Mouse (Mus musculus): ENCODE measurements around the gene Cngb1. TPM values are rescaled to one million over a fixed set of nuclear protein-coding genes. Genes with fewer than 3 reads are reported as not detected.

The Cngb1 gene
- total RNA-seq, 1 experiment from 2014 or later: 2.6 TPM

DNA sequence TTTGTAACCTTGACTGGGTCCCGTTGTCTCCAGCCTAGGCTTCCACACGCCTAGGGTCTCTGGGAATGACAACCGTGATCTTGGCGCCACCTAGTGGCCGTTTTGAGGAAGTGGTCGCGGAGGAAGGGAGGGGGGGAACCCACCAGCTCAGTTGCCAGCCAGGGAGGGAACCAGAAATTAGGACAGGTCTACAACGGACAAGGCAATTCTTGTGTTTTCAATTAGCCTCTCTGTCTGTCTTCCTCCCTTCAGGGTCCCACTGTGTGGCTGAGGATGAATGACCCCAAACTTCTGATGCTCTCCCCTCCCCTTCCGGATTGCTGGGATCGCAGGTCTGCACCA, 102.4 kb downstream of the Cngb1 start:
- ATAC-seq (replicated peaks; ENCODE audit: low read depth, poor library complexity, severe bottlenecking): peak; percentile 95

DNA sequence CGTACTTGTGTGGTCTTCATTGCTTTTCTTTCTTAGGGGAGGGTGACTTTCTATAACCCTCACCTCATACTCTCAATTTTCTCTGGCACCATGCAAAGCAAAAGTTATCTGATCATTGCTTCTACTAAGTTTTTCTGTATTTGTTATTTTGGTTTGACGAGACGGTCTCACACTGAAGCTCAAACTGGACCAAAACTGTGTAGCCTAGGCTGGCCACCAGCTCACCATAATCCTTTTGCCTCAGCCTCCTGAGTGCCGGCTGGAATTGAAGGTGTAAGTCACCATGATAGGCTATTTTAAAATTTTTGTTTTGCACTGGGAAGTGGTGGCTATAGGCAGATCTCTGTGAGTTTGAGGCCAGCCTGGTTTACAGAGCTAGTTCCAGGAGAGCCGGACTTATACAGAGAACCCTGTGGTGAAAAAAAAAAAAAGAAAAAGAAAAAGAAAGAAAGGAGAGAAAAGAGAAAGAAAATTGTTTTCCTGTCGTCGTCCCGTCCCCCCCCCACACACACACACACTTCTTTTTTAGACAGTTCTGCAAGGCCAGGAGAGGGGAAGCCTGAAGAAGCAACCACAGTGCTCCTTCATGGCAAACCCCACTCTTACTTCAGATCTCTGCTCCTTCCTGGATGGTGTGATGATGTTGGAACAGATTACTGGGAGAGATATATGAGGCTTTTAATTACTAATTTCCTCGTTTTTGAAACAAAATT, 102.9 kb downstream of the Cngb1 start:
- ATAC-seq (replicated peaks; ENCODE audit: low read depth, poor library complexity, severe bottlenecking): no peak; the same call in 1 of the 2 replicates

DNA sequence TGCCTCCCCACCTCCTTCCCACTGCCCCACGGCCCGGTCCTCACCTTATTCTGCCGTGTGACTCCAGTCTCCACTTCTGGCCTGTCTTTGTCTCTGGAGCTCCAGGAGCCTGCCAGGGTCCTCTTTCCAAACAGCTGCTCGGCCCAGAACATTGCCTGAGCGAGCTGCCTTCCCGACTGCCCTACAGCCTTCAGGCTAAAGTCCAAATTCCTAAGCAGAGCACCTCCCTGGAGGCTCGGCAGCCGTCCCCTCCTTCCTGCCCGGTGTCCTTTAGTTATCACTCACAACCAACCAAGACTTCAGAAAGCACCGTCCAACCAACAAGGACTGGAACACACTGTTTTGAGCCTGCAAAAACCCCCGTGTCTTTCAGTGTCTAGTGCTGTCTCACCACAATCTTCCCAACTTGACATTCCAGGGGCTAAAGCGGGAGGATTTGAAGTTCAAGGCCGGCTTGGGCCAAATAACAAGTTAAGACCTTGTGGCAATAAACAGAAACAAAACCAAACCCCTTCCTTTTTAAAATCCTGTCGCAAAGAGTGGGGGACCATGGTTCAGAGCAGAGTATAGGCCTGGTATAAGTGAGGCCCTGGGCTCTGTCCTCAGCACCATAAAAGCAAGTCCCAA, 103.6 kb downstream of the Cngb1 start, which contains the start of gene Kifc3:
Gene Kifc3, minus strand, starts transcription at position 164 of the 627 bp plus-strand sequence.
- ATAC-seq (replicated peaks; ENCODE audit: low read depth, poor library complexity, severe bottlenecking): no peak

DNA sequence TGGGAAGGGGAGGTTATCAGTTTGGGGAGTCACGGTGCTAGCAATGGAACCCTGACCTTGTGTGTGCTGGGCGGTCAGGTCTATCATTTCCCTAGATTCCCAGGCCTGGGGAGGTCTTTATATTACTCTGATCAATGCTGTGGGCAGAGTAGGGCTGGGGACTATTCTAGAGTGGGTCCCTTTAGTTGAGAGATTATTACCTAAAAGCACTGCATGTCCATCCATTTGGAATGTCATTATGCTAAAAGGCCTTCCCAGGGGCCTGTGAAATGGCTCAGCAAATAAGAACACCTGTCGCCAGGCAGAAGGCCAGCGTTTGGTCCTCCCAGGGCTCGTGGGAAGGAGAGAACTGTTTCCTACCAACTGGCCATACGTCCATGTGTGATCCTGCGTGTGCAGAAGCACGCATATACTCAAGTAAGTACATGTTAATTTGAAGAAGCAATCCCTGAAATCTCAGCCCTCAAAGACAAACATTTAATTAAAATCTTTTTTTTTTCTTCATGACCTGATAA, 104.3 kb downstream of the Cngb1 start:
- ATAC-seq (replicated peaks; ENCODE audit: low read depth, poor library complexity, severe bottlenecking): no peak

DNA sequence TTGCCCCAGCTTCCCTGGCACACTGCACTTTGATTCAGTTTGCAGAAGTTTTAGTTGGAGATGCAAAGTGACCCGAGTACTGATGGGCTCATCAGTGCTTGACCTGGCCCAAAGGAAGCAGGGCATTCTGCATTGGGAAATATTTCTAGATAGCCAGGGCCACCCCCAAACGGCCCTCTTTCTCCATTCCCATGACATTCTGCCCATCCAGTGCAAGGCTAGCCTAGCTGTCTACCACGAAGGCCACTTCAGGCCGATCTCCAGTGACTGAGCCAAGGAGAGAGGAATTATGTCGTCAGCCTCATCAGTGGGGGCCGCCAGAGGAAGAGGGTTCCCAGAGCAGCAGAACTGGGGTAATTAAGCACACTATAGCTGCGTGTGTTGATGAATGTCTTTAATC, 104.9 kb downstream of the Cngb1 start:
- ATAC-seq (replicated peaks; ENCODE audit: low read depth, poor library complexity, severe bottlenecking): no peak

DNA sequence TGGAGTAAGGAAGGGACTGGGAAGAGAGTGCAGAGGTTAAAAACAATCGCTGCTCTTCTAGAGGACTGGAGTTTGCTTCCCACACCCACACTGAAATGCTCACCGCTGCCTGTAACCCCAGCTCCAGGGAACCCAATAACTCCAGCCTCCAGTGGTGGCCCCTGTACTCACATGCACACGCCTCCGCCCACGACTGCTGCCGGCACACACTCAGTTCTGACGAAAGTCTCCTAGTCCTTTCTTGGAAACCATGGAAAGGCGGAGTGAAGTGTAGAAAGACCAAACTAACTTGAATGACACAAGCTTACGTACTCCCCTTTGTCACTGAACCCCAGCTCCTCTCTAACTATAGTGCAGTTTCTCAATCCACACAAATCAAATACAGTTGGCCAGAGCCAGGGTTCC, 106.4 kb downstream of the Cngb1 start:
- no peak for ATAC-seq (replicated peaks; ENCODE audit: low read depth, poor library complexity, severe bottlenecking)

DNA sequence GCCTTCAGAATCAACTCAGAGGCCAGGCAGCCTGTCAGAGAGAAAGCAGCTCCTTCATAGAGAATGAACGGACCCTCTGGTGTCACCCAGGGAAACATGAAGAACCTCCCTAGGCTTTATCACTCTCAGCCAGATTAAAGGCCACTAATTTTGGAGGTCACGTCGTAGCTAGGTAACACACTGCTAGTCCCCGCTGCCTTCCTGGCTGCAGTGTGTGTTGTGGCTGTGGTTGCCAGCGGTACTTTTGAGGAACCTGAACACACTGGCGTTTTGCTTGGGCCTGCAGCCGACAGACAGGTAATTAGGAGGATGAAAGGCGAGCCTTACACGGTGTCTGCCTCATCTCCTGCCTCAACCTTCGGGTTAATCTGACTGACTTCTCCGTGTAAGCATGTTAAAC, 110.7 kb downstream of the Cngb1 start:
- ATAC-seq (replicated peaks; ENCODE audit: low read depth, poor library complexity, severe bottlenecking): no peak

DNA sequence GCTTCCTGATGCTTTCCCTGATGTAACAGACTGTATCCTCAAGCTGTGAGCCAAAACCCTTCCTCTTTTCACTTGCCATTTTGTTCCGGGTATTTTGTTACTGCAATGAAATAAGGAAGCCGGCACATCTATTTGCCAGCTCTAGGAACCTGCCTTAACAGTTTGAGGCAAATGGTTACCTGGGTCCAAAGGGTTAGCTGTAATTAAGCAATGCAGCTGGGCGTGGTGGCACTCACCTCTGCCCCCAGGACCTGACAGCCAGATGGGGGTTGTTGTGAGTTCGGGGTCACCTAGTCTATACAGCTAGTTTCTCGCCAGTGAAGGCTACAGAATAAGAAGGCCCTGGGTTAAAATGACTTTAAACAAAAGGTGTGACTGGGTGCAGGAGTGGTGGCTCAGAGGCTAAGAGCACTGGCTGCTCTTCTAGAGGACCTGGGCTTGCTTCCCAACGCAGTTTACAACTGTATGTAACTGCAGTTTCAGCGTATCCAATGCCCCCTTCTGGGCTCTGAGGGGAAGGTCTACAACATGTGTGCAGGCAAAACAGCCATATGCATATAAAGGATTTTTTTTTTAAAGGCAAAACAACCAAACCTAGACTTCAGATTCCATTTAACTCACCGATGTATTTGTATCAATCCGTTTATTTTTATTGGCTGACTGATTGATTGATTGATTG, 114.7 kb downstream of the Cngb1 start:
- no peak for ATAC-seq (replicated peaks; ENCODE audit: low read depth, poor library complexity, severe bottlenecking)

Other genes with a start within 250 kb of the Cngb1 start
- gene Katnb1, start 225.4 kb downstream of the Cngb1 start, total RNA-seq (2017): 17.5 and 24.6 TPM in 2 replicates
- 0.73 and 1.4 TPM in 2 replicates for gene Kifc3, start 103.8 kb downstream of the Cngb1 start, total RNA-seq (2017)
- gene Tepp, start 4.0 kb upstream of the Cngb1 start, total RNA-seq (2017): not detected in 2 replicates
- gene Zfp319, start 25.4 kb upstream of the Cngb1 start, total RNA-seq (2017): 2.8 and 5.2 TPM in 2 replicates
- gene Usb1, start 25.7 kb upstream of the Cngb1 start, total RNA-seq (2017): 14.5 and 17.9 TPM in 2 replicates
- gene Mmp15, start 45.7 kb upstream of the Cngb1 start, total RNA-seq (2017): 0.05 and 0.55 TPM in 2 replicates
- gene Cfap20, start 128.3 kb upstream of the Cngb1 start, total RNA-seq (2017): 76.7 and 79.5 TPM in 2 replicates
- gene Csnk2a2, start 183.5 kb upstream of the Cngb1 start, total RNA-seq (2017): 38.8 and 41.4 TPM in 2 replicates
- gene Ccdc113, start 227.5 kb upstream of the Cngb1 start, total RNA-seq (2017): not detected in 2 replicates

All from common myeloid progenitor, adult 5-6 weeks (primary cell).